Mouse (Mus musculus) liver, postnatal 0 days (tissue): ENCODE measurements at regions not wholly inside any gene's neighbourhood (a gene's known extent, or its start where the extent isn't known, plus 50 kb on each side); places are given as distances from the start of the nearest gene placed in this dataset.

ENCODE experiments used
- CTCF ChIP-seq: sonication (generic); IDR thresholded peaks from 2 replicates; pipeline ENCODE4 v1.5.1; 2016; ENCODE audit warnings: antibody characterized with exemption, low read depth
- EP300 ChIP-seq: IDR thresholded peaks from 2 replicates; pipeline ENCODE4 v1.6.1; 2016; ENCODE audit warnings: antibody characterized with exemption, low read depth, mild to moderate bottlenecking

- no peak for TF ChIP-seq CTCF
- no peak for TF ChIP-seq EP300
Measured at GRCm38 (mm10) chrX:13413135-13413534, 52.8 kb upstream of the Nyx start.
